Mouse (Mus musculus) E14TG2a.4 (cell line): Measurements from ENCODE around the gene Tnrc6a.

Experiments used
- H3K27me3 ChIP-seq: 2 replicates; pipeline ENCODE4 v1.6.1; 2014; ENCODE audit warnings: low read length, control low read depth; ENCODE audit not compliant: insufficient read depth
- H3K36me3 ChIP-seq: 2 replicates; pipeline ENCODE4 v1.6.1; 2014; ENCODE audit warnings: low read length, control low read depth; ENCODE audit not compliant: insufficient read depth
- H3K4me1 ChIP-seq: replicated peaks from 2 replicates; pipeline ENCODE4 v1.6.1; 2014; ENCODE audit warnings: low read depth, low read length, control low read depth
- H3K4me3 ChIP-seq: replicated peaks from 2 replicates; pipeline ENCODE4 v1.5.1; 2014; ENCODE audit warnings: mild to moderate bottlenecking, low read length
- H3K9me3 ChIP-seq: 2 replicates; pipeline ENCODE4 v1.6.1; 2014; ENCODE audit warnings: low read length, control low read depth
- CTCF ChIP-seq: conservative IDR thresholded peaks from 2 replicates; pipeline ENCODE4 v1.5.1; 2014; ENCODE audit warnings: low read length
- NANOG ChIP-seq: IDR thresholded peaks from 2 replicates; pipeline ENCODE4 v1.6.1; 2014; ENCODE audit warnings: borderline replicate concordance, low read length, mixed read lengths
- POU5F1 ChIP-seq: IDR thresholded peaks from 2 replicates; pipeline ENCODE4 v1.6.1; 2014; ENCODE audit warnings: low read length, borderline replicate concordance

Gene Tnrc6a

DNA sequence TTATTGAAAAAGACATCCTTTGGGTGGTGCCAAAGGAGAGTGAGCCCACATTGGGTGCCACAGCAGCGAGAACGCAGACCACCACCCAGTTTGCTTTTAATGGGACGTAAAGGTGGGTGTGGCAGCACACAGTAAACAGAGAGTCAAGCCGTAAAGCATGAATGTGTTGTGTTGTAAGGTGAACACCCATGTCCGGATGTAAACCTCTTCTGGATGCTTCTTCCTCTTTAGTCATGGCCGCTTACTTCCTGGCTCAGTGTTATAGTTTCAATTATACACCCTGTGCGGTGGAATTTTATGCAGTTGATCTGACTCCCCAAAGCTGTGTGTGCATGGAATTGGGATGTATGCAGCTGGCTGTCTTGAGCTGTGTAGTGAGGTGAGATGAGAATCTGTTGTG lies 118.6 kb downstream of the Tnrc6a start:
- peaks cover 19% of the 10 kb centered on the region for H3K4me1 ChIP-seq
- no peak overlapping the region for H3K4me3 ChIP-seq
- TF ChIP-seq POU5F1 (no peak), NANOG (no peak), CTCF (no peak)
- H3K36me3 ChIP-seq, result peaks cover 64% of the 10 kb centered on the region
- H3K27me3 ChIP-seq, result no peaks in the 10 kb centered on the region
- H3K9me3 ChIP-seq, result no peaks in the 10 kb centered on the region

DNA sequence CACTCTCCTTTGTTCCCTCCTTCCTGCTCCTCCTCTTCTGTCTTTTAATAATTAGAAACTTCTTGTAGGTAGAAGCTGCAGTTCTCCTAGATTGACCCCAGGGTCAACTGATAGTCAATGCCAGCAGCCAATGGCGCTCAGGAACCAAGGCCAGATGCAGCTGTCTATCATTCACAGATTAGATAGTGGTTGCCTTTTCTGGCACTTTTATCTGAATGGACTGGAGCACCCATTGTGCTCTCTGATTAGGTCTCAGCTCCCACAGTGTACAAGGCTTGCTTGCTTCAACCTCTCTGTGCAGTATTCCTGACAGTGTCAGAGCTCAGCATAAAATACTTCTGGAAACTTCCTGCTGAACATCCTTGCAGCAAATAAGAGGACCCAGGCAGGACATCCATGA lies 121.1 kb downstream of the Tnrc6a start:
- H3K4me3 ChIP-seq, result no peak overlapping the region
- H3K4me1 ChIP-seq, result peaks cover 33% of the 10 kb centered on the region
- H3K9me3 ChIP-seq, result no peaks in the 10 kb centered on the region
- TF ChIP-seq NANOG (no peak), CTCF (no peak), POU5F1 (no peak)
- peaks cover 55% of the 10 kb centered on the region for H3K36me3 ChIP-seq
- no peaks in the 10 kb centered on the region for H3K27me3 ChIP-seq
